Mouse (Mus musculus): ENCODE data around the gene Sdhd. TPM values are rescaled to one million over a fixed set of nuclear protein-coding genes. Genes with fewer than 3 reads are reported as not detected.

The Sdhd gene
- 193 TPM for polyA plus RNA-seq (2017; shearing (Covaris generic))

DNA sequence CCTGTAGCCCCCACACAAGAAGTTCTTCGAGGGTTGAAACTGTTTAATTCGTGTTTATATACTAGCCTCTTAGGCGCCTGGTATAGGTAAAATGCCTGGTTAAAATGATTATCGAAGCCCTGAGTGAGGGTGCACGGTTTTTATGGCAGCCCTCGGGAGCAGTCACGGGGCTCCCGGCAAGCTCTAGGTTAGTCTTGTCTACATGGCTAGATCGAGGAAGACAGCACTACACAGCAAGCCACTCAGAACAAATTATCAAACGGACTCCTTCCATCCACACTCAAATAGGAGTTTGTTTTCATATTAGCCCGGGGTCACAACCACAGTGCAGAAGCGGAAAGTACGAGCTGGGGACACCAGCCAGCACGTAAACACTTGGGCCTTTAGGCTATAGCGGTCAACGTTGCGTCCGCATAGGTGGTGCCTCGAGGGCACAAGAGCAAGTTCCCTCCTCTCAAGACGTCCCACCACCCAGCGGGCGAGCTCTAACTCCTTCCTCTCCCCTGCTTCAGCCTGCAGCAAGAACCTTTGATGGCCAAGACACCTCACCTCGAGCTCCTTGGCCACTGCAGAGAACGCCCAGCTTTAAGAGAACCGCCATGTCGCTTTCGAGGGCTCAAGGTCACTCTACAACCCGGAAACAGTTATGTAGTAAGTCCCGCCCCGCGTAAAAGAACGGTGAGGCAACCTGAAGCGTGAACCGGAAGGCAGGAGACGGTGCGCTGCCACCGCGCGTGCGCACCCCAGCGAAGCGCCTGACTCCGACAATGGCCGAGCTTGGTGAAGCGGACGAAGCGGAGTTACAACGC is at the start of gene Sdhd, which contains the start of gene Timm8b:
Gene Sdhd (minus strand): TSS at position 624 of the 809 bp plus-strand sequence.
Gene Timm8b (plus strand): TSS at position 722 of the 809 bp plus-strand sequence.

DNA sequence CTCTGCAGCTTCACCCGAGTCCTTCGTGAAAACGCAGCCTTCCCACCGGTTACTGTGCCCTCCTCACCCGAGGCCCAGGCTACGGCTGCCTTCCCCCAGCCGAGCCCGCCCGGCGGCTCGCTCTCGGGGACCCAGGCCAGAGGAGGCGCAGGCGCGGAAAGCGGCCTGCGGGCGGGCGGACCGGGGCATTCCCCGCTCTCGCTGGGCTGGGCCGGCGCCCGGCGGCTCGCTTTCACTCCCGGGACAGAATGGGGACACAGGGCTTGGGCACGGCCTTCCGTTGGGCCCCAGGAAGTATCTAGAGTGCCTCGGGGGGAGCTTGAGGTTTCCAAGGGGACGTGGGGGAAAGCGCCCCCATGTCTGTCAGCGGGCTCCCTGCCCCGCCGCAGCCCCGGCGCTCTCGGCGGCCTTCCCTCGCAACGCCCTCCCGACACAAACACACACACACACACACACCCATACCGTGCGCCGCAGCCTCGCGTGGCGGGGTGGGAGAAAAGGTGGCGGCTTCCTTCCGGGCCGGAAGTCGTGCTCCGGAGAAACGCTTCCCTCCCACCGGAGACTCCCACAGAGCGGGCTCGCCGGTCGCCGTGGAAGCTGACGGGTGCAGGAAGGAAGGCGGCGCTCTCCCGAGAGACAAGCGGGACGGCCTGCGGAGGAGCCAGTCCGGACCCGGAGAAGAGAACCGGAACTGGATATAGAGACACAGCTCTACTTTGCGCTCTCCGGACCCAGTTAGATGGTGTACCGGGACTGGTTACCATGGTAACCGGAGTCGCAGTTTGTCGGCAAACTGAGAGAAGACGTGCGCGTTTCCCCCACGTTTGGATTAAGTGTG is 13.4 kb upstream of the Sdhd start, which contains the start of the genes Pih1d2 and Nkapd1:
Gene Pih1d2 (plus strand): TSS at position 556 of the 838 bp plus-strand sequence.
Gene Nkapd1 (minus strand): TSS at position 699 of the 838 bp plus-strand sequence.

DNA sequence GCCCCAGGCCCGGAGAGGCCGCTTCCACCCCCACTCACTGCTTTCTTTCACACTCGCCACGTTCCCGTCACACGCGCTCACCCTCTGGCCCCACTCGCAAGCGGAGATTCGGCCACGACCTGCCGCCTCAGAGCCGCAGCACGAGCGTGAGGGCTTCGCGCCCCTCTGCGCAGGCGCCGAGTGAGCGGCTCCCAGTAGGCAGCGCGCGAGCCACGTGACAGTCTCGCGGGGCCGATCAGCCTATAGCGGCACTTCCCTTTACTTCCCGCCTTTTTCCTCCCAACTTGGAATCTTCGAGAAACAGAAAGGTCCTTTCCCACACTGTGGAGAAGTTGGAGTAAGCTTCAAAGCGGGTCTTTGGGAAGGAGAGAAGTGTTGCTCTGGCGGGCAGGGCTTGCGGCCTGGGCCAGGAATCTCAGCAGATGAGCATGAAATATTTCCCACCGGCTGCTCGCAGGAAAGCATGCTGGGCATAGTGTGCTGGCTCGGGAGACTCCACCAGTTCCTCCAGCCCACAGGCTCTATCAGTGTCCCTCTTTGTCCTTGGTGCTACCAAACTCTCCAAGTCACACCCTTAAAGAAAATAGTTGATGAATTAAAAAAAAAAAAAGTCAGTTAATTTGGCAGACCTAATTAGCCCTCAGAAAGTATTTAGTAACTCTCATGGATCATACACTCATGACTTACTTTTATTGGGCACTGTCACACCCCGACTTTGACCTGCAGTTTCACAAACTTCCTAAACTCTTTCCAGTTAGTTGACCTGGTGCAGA is 42.3 kb downstream of the Sdhd start, which contains the start of gene Tex12:
Gene Tex12 (minus strand): TSS at position 181 of the 773 bp plus-strand sequence.

GRCm38 (mm10) chr9:50555094-50555446 is 48.5 kb downstream of the Sdhd start, which contains the start of gene Bco2:
Bco2 (minus strand) TSS chr9:50555181.

GRCm38 (mm10) chr9:50554241-50555093 is 49.1 kb downstream of the Sdhd start, which contains the start of gene Il18:
Il18 (plus strand) TSS chr9:50554827.

Other genes starting within 250 kb of the Sdhd start
- not detected for gene Plet1, start 109.3 kb downstream of the Sdhd start, polyA plus RNA-seq (2017; shearing (Covaris generic))
- gene Pts, start 75.1 kb downstream of the Sdhd start, polyA plus RNA-seq (2017; shearing (Covaris generic)), result 142 TPM
- gene Il18, start 49.0 kb downstream of the Sdhd start, polyA plus RNA-seq (2017; shearing (Covaris generic)), result 4.3 TPM
- gene Bco2, start 48.6 kb downstream of the Sdhd start, polyA plus RNA-seq (2017; shearing (Covaris generic)), result 0.60 TPM
- gene Tex12, start 42.5 kb downstream of the Sdhd start, polyA plus RNA-seq (2017; shearing (Covaris generic)), result not detected
- 125 TPM for gene Timm8b, start 98 bp upstream of the Sdhd start, polyA plus RNA-seq (2017; shearing (Covaris generic))
- 0.76 TPM for gene Pih1d2, start 13.5 kb upstream of the Sdhd start, polyA plus RNA-seq (2017; shearing (Covaris generic))
- gene Nkapd1, start 13.7 kb upstream of the Sdhd start, polyA plus RNA-seq (2017; shearing (Covaris generic)), result 19.7 TPM
- 26.1 TPM for gene Dlat, start 56.0 kb upstream of the Sdhd start, polyA plus RNA-seq (2017; shearing (Covaris generic))
- 0.14 TPM for gene Dixdc1, start 135.7 kb upstream of the Sdhd start, polyA plus RNA-seq (2017; shearing (Covaris generic))
- not detected for gene 2310030G06Rik, start 142.7 kb upstream of the Sdhd start, polyA plus RNA-seq (2017; shearing (Covaris generic))
- 0.82 TPM for gene Cryab, start 147.5 kb upstream of the Sdhd start, polyA plus RNA-seq (2017; shearing (Covaris generic))
- gene Hspb2, start 148.5 kb upstream of the Sdhd start, polyA plus RNA-seq (2017; shearing (Covaris generic)), result not detected
- 10.2 TPM for gene Fdxacb1, start 164.4 kb upstream of the Sdhd start, polyA plus RNA-seq (2017; shearing (Covaris generic))
- gene Alg9, start 171.2 kb upstream of the Sdhd start, polyA plus RNA-seq (2017; shearing (Covaris generic)), result 7.7 TPM
- gene 1110032A03Rik, start 171.7 kb upstream of the Sdhd start, polyA plus RNA-seq (2017; shearing (Covaris generic)), result 18.6 TPM
- 105 TPM for gene Ppp2r1b, start 241.5 kb upstream of the Sdhd start, polyA plus RNA-seq (2017; shearing (Covaris generic))

Measured in CD4-positive, CD25-positive, alpha-beta regulatory T cell, adult 9 weeks (primary cell).